Mouse (Mus musculus): ENCODE measurements at regions not wholly inside any gene's neighbourhood (a gene's known extent, or its start where the extent isn't known, plus 50 kb on each side); places are given as distances from the start of the nearest gene placed in this dataset.

DNA sequence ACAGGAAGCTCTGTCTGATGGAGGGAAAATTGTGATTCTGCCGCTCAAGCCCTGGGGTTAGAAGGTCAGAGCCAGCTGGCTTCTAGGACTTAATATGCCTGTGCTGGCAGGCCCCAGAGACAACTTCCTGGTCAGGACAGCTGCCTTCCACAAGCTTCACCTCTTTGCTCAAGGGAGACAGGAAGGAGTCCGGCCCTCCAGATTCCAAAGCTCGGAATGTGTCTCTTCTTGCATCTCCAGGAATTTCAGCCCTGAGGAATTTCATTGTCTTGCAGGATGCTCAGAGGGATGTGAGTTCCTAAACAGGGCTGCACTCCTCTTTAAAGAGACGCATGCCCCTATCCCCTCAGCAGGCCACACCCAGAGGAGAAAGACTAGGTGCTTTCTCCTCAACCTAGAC lies 127.7 kb downstream of the Emx2 start:
- ATAC-seq (ENCODE audit: low read depth): peak; percentile 63; the same call in 1 of the 2 replicates
- 15% methylated on average over 4 of the region's 4 CpGs for WGBS

DNA sequence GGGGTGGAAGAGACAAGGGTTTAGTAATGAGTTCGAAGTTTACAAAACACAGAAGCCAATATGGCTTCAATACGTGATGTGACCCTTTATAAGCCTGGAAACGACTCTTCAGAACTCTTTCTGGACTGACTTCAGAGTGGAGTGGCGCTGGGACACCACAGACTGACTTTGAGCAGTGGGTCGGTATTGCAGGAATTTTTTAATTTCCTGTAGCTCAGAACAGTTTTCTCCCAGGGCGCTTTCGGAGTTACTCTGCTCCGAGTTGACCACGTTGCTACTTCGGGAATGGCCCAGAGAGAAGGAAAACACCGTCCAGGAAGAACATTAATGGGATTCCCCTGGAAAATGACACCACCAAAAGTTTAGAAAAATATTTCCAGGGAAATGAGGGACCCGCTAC lies 129.1 kb downstream of the Emx2 start:
- no peaks in the 10 kb centered on the region for H3K27me3 ChIP-seq (ENCODE audit: control insufficient read depth, insufficient read depth, low read depth, low read length)
- H3K9me3 ChIP-seq (ENCODE audit: control insufficient read depth, low read length): no peaks in the 10 kb centered on the region
- no peak overlapping the region for H3K4me2 ChIP-seq (ENCODE audit: low read depth, low read length)
- H3K9ac ChIP-seq (ENCODE audit: low read length): no peak overlapping the region
- no peaks in the 10 kb centered on the region for H3K36me3 ChIP-seq (ENCODE audit: control insufficient read depth, insufficient read depth, low read length)
- ATAC-seq (ENCODE audit: low read depth): no peak
- H3K4me1 ChIP-seq (replicated peaks; ENCODE audit: control insufficient read depth, insufficient read depth, low read length): peaks cover 3% of the 10 kb centered on the region; the same call in 1 of the 2 replicates
- H3K4me3 ChIP-seq (ENCODE audit: low read length): no peak overlapping the region
- no peak overlapping the region for H3K27ac ChIP-seq (ENCODE audit: low read length)
- WGBS: 65% methylated on average over 12 of the region's 12 CpGs

More for the DNA sequence above, 127.7 kb downstream of the Emx2 start:
- H3K36me3 ChIP-seq (ENCODE audit: control insufficient read depth, insufficient read depth, low read length): no peaks in the 10 kb centered on the region
- H3K9ac ChIP-seq (ENCODE audit: low read length): no peak overlapping the region
- H3K27me3 ChIP-seq (ENCODE audit: control insufficient read depth, insufficient read depth, low read depth, low read length): no peaks in the 10 kb centered on the region
- H3K4me2 ChIP-seq (ENCODE audit: low read depth, low read length): no peak overlapping the region
- no peak overlapping the region for H3K4me3 ChIP-seq (ENCODE audit: low read length)
- H3K9me3 ChIP-seq (ENCODE audit: control insufficient read depth, low read length): no peaks in the 10 kb centered on the region
- no peak overlapping the region for H3K27ac ChIP-seq (ENCODE audit: low read length)
- peaks cover 3% of the 10 kb centered on the region; the same call in 1 of the 2 replicates for H3K4me1 ChIP-seq (replicated peaks; ENCODE audit: control insufficient read depth, insufficient read depth, low read length)

DNA sequence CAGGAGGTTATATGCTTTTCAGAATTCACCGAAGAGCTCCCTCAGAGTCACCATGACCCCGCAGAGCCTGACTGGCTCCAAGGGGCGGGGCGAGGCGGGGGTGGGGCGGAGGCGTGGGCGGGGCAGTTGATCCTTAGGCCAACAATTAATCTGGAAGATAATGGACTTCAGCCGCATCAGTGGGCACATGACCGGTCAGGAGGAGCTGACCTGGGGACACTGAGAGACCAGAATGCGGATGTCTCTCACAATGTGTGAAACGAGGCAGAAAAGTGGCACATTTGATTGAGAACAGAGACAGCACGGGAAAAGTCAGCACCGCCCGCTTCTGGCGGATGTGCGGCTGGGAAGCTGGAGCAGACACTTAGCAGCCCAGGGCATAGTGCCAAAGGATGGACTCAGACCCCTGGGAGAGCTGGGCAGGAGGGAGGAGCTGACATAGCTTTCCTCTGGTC lies 129.9 kb downstream of the Emx2 start:
- peak; percentile 84 for ATAC-seq (ENCODE audit: low read depth)
- no peaks in the 10 kb centered on the region for H3K36me3 ChIP-seq (ENCODE audit: control insufficient read depth, insufficient read depth, low read length)
- peak overlapping the region; percentile 58 for H3K4me2 ChIP-seq (ENCODE audit: low read depth, low read length)
- H3K4me1 ChIP-seq (replicated peaks; ENCODE audit: control insufficient read depth, insufficient read depth, low read length): peaks cover 3% of the 10 kb centered on the region; the same call in 1 of the 2 replicates
- WGBS: 13% methylated on average over 17 of the region's 17 CpGs
- peak overlapping the region; percentile 44 for H3K4me3 ChIP-seq (ENCODE audit: low read length)
- H3K27me3 ChIP-seq (ENCODE audit: control insufficient read depth, insufficient read depth, low read depth, low read length): no peaks in the 10 kb centered on the region
- no peaks in the 10 kb centered on the region for H3K9me3 ChIP-seq (ENCODE audit: control insufficient read depth, low read length)
- H3K27ac ChIP-seq (ENCODE audit: low read length): no peak overlapping the region
- H3K9ac ChIP-seq (ENCODE audit: low read length): peak overlapping the region; percentile 36

DNA sequence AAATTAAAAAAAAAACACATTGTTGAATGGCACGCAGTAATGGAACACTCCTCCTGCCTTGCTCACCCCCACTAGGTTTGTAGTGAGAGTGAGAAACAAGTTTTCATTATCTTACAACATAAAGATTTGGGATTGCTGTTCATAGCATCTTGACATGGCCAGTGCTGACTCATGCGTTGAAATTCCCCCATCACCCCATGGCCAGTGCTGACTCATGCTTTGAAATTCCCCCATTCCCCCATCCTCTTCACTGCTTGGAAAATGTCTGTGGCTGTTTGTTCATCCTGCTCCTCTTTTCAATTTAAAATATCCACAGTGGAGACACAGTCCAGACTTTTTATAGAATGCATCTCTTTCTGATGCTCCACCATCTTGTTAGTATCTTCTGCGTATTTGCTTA lies 131.8 kb downstream of the Emx2 start:
- Histone ChIP-seq H3K36me3 (ENCODE audit: control insufficient read depth, insufficient read depth, low read length) (no peaks in the 10 kb centered on the region), H3K27ac (ENCODE audit: low read length) (no peak overlapping the region), H3K27me3 (ENCODE audit: control insufficient read depth, insufficient read depth, low read depth, low read length) (no peaks in the 10 kb centered on the region), H3K4me2 (ENCODE audit: low read depth, low read length) (no peak overlapping the region), H3K9me3 (ENCODE audit: control insufficient read depth, low read length) (no peaks in the 10 kb centered on the region), H3K4me1 (replicated peaks; ENCODE audit: control insufficient read depth, insufficient read depth, low read length) (peaks cover 3% of the 10 kb centered on the region; the same call in 1 of the 2 replicates), H3K4me3 (ENCODE audit: low read length) (no peak overlapping the region), H3K9ac (ENCODE audit: low read length) (no peak overlapping the region)
- no peak for ATAC-seq (ENCODE audit: low read depth)
- 93% methylated on average over 3 of the region's 3 CpGs for WGBS

DNA sequence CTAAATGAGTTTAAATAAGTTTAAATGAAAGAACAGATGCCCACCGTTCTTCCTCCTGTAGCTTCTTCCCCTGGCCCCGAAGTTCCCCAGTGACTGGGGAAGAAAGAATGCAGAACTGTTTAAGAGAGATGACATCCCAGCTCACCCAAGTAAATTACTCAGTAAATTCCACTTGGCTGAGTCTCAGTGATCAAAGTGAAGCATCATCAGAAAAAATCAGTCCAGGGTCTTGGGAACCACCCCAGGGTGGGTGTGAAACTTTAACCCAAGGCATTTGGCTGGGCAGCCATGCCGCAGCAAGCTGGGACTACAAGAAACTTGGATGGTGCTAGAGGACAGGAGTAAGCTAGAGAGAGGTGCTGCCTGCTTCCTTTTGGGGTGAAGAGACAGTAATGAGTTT lies 133.9 kb downstream of the Emx2 start:
- Histone ChIP-seq H3K27ac (ENCODE audit: low read length) (no peak overlapping the region), H3K27me3 (ENCODE audit: control insufficient read depth, insufficient read depth, low read depth, low read length) (no peaks in the 10 kb centered on the region), H3K4me3 (ENCODE audit: low read length) (no peak overlapping the region), H3K9me3 (ENCODE audit: control insufficient read depth, low read length) (no peaks in the 10 kb centered on the region), H3K4me1 (replicated peaks; ENCODE audit: control insufficient read depth, insufficient read depth, low read length) (peaks cover 3% of the 10 kb centered on the region; the same call in 1 of the 2 replicates), H3K4me2 (ENCODE audit: low read depth, low read length) (no peak overlapping the region), H3K9ac (ENCODE audit: low read length) (no peak overlapping the region), H3K36me3 (ENCODE audit: control insufficient read depth, insufficient read depth, low read length) (no peaks in the 10 kb centered on the region)
- no peak for ATAC-seq (ENCODE audit: low read depth)
- 52% methylated on average over 3 of the region's 3 CpGs for WGBS

DNA sequence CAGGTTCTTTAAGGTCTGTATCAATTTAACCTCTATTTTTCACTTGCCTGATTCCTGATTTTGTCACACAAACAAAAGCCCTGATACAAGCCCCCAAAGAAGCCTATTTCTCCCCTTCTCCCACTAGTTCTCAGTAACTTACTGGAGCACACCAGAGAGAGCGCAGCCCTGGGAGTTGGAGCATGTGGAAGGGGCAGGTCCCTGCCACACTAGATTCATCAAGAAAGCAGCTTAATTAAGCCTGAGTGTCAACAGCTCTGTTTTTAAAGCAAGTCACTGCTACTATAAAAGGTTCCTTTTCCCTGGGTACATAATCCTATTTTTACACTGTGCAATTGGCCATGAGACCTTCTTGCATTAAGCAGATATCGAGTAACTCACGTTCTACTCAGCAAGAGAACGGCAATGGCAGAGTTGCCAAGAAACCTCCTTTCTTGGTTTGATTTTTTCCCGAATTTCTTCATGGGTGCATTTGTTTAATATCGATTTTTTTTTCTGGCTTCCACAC lies 166.2 kb downstream of the Emx2 start:
- no peak overlapping the region for H3K9ac ChIP-seq (ENCODE audit: low read length)
- H3K4me2 ChIP-seq (ENCODE audit: low read depth, low read length): no peak overlapping the region
- no peak overlapping the region for H3K4me3 ChIP-seq (ENCODE audit: low read length)
- no peaks in the 10 kb centered on the region for H3K36me3 ChIP-seq (ENCODE audit: control insufficient read depth, insufficient read depth, low read length)
- H3K27me3 ChIP-seq (ENCODE audit: control insufficient read depth, insufficient read depth, low read depth, low read length): no peaks in the 10 kb centered on the region
- ATAC-seq (ENCODE audit: low read depth): no peak
- no peaks in the 10 kb centered on the region for H3K9me3 ChIP-seq (ENCODE audit: control insufficient read depth, low read length)
- H3K27ac ChIP-seq (ENCODE audit: low read length): no peak overlapping the region
- H3K4me1 ChIP-seq (replicated peaks; ENCODE audit: control insufficient read depth, insufficient read depth, low read length): no peaks in the 10 kb centered on the region
- 77% methylated on average over 6 of the region's 6 CpGs for WGBS

DNA sequence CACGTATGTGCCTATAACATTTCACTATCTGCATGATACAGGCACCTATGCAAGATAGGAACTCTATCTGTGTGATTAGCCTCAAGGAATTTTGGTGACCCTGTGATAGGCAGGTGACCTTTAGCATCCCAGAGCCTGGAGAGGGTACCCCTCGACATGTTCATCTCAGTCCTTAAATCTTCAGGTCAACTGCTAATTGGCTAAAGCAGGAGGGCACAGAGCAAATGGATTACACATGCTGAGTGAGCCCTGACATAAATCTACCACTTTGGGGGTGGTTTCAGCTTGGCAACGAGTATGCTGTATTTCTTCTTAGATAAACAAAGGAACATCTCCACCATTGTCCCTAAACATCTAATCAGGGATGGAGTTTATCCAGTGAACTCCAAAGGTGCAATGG lies 169.5 kb downstream of the Emx2 start:
- no peak for ATAC-seq (ENCODE audit: low read depth)
- H3K4me2 ChIP-seq (ENCODE audit: low read depth, low read length): no peak overlapping the region
- H3K36me3 ChIP-seq (ENCODE audit: control insufficient read depth, insufficient read depth, low read length): no peaks in the 10 kb centered on the region
- H3K9ac ChIP-seq (ENCODE audit: low read length): no peak overlapping the region
- H3K9me3 ChIP-seq (ENCODE audit: control insufficient read depth, low read length): no peaks in the 10 kb centered on the region
- 48% methylated on average over 3 of the region's 3 CpGs for WGBS
- H3K4me1 ChIP-seq (replicated peaks; ENCODE audit: control insufficient read depth, insufficient read depth, low read length): no peaks in the 10 kb centered on the region
- no peak overlapping the region for H3K27ac ChIP-seq (ENCODE audit: low read length)
- no peaks in the 10 kb centered on the region for H3K27me3 ChIP-seq (ENCODE audit: control insufficient read depth, insufficient read depth, low read depth, low read length)
- no peak overlapping the region for H3K4me3 ChIP-seq (ENCODE audit: low read length)

DNA sequence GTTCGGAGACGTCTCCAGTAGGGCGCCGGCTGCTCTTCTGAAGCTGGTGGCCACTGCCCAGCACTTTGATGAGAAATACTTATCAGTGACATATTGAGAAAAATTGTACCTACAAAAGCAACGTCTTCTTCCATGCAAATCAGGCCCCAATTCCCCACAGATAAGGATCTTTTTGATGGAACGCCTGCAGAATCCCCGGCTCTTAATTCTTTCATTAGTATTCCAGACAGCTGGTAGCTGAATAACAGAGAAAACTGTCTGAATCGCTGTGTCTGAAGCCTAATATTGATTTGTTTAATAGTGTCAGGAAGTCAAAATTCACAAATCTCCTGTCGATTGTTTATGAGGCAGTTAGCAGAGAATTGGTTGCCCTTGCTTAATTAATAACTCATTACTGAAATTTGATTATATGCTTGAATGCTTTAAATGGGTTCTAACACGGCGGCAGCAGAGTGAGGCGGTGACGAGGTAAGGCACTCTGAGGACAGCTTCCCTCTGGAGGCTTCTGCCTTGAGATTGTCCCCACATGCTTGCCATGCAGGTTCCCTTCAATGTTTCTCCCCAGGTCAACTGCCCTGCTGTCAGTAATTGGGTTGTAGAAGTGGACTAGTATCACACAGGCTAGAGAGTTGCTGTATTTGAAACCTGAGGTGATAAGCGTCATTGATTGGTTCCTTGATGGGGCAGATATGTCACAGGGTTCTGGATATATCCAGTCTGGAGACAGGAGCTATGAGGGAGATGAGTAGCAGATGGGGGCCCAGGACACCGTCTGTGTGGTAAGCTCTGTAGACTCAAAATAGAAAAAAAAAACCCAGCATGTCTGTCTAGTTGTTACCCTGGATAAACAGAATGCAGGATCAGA lies 170.4 kb downstream of the Emx2 start:
- no peak for ATAC-seq (ENCODE audit: low read depth)
- Histone ChIP-seq H3K27me3 (ENCODE audit: control insufficient read depth, insufficient read depth, low read depth, low read length) (no peaks in the 10 kb centered on the region), H3K36me3 (ENCODE audit: control insufficient read depth, insufficient read depth, low read length) (no peaks in the 10 kb centered on the region), H3K4me2 (ENCODE audit: low read depth, low read length) (no peak overlapping the region), H3K9ac (ENCODE audit: low read length) (no peak overlapping the region), H3K27ac (ENCODE audit: low read length) (no peak overlapping the region), H3K9me3 (ENCODE audit: control insufficient read depth, low read length) (no peaks in the 10 kb centered on the region), H3K4me1 (replicated peaks; ENCODE audit: control insufficient read depth, insufficient read depth, low read length) (no peaks in the 10 kb centered on the region), H3K4me3 (ENCODE audit: low read length) (no peak overlapping the region)
- WGBS: 67% methylated on average over 15 of the region's 15 CpGs

DNA sequence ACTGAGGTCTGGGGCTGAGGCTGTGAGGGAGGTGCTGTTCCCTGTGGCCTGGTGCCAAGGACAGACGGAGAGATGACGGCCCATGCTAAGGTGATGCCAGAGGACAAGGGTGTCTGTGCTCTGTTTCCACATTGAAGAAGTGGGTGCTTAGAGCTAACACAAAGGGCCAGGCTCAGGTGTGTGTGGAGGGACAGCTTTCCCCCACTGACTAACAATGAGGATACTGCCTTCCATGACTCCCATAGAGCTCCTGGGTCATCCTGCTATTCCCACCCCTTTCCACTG lies 170.9 kb downstream of the Emx2 start:
- H3K4me3 ChIP-seq (ENCODE audit: low read length): no peak overlapping the region
- no peak overlapping the region for H3K4me2 ChIP-seq (ENCODE audit: low read depth, low read length)
- H3K36me3 ChIP-seq (ENCODE audit: control insufficient read depth, insufficient read depth, low read length): no peaks in the 10 kb centered on the region
- no peak overlapping the region for H3K27ac ChIP-seq (ENCODE audit: low read length)
- ATAC-seq (ENCODE audit: low read depth): no peak
- H3K27me3 ChIP-seq (ENCODE audit: control insufficient read depth, insufficient read depth, low read depth, low read length): no peaks in the 10 kb centered on the region
- no peaks in the 10 kb centered on the region for H3K4me1 ChIP-seq (replicated peaks; ENCODE audit: control insufficient read depth, insufficient read depth, low read length)
- H3K9me3 ChIP-seq (ENCODE audit: control insufficient read depth, low read length): no peaks in the 10 kb centered on the region
- 69% methylated on average over 2 of the region's 2 CpGs for WGBS
- no peak overlapping the region for H3K9ac ChIP-seq (ENCODE audit: low read length)
